Mouse (Mus musculus) stomach, embryonic 16.5 days (tissue): ENCODE measurements around the gene Nav1. TPM values are rescaled to one million over a fixed set of nuclear protein-coding genes. Genes with fewer than 3 reads are reported as not detected.

Experiments used
- ATAC-seq: fragments of 200-750 bp; cut with Nextera tagmentation; 2 replicates; pipeline ENCODE4 v1.8.0; 2017; ENCODE audit warnings: moderate number of reproducible peaks, moderate TSS enrichment; ENCODE audit not compliant: insufficient read depth, low FRiP score
- H3K27ac ChIP-seq: fragments of 300-500 bp; sonication (generic); 2 replicates; pipeline ENCODE4 v1.5.1; 2014; ENCODE audit warnings: low read length
- H3K27me3 ChIP-seq: fragments of 300-500 bp; sonication (generic); 2 replicates; pipeline ENCODE4 v1.6.1; 2014; ENCODE audit warnings: low read length, control low read depth, mixed read lengths; ENCODE audit not compliant: control insufficient read depth, insufficient read depth
- H3K36me3 ChIP-seq: fragments of 300-500 bp; sonication (generic); 2 replicates; pipeline ENCODE4 v1.6.1; 2014; ENCODE audit warnings: low read length; ENCODE audit not compliant: control insufficient read depth, insufficient read depth
- H3K4me1 ChIP-seq: fragments of 300-500 bp; sonication (generic); 2 replicates; pipeline ENCODE4 v1.6.1; 2014; ENCODE audit warnings: low read length, control low read depth, mixed read lengths; ENCODE audit not compliant: control insufficient read depth, insufficient read depth
- H3K4me2 ChIP-seq: fragments of 300-500 bp; sonication (generic); 2 replicates; pipeline ENCODE4 v1.6.1; 2014; ENCODE audit warnings: low read depth, low read length, mixed read lengths
- H3K4me3 ChIP-seq: fragments of 300-500 bp; sonication (generic); replicated peaks from 2 replicates; pipeline ENCODE4 v1.5.1; 2014; ENCODE audit warnings: mild to moderate bottlenecking, low read length
- H3K9ac ChIP-seq: fragments of 300-500 bp; sonication (generic); 2 replicates; pipeline ENCODE4 v1.6.1; 2014; ENCODE audit warnings: low read length
- H3K9me3 ChIP-seq: fragments of 300-500 bp; sonication (generic); replicated peaks from 2 replicates; pipeline ENCODE4 v1.6.1; 2016; ENCODE audit warnings: low read length, control low read depth; ENCODE audit not compliant: control insufficient read depth
- WGBS: fragments of 180-500 bp; shearing (Covaris S2); extraction: QIAGEN DNeasy Blood & Tissue Kit; methylation state at CpG from one replicate; pipeline ENCODE4 v1.1.7; 2014; 5-methylcytosine and 5-hydroxymethylcytosine counted together
- polyA plus RNA-seq: library from polyadenylated mRNA; unstranded; fragments of >200 nt; fragmentation: Nextera tagmentation; extraction: Ambion mirVana; gene quantifications from 2 replicates; pipeline ENCODE4 v1.2.1, GENCODE M21; 2015

The Nav1 gene
- polyA plus RNA-seq, 1 experiment from 2014 or later: 11.2 TPM

DNA sequence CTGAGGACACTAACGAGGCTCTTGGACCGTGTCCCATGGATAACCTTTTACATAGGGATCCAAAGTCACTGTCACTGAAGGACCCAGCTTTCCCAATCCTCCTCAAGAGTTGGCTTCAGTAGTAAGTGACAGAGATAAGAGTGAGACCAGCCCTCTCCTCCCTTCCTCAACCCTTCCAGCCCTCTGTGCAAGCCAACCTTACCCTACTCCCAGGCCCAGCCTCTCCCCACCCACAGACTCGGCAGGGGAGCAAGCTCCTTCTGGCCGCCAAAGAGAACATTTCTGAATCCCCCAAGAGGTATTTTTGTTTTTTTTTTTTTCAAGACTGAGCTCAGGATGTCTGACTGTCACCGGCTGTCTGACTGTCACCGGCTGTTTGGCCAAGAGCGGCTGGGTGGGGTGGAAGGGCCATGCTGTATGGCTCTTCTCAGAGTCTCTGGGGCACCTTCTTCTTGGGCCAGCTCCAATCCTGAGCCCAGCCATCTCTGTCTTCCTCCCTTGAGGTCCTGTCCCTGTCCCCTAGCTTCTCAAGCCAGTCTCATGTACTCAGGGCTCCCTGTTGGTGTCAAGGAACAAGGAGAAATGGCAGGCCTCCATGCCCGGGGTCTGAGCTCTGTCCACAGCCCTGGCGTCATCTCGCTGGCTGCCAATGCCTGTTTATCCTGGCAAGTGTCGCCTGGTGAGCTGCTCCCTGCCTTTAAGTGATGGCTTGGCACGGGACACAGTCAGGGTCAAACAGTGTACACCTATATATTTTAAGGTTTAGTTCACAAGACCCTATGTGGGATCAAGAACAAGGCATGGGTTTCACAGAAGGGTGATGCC is 68.4 kb downstream of the Nav1 start:
- no peak overlapping the region for H3K4me2 ChIP-seq
- H3K4me3 ChIP-seq: no peak overlapping the region
- no peak overlapping the region for H3K9ac ChIP-seq
- H3K9me3 ChIP-seq: no peaks in the 10 kb centered on the region
- no peak overlapping the region for H3K27ac ChIP-seq
- no peaks in the 10 kb centered on the region for H3K36me3 ChIP-seq
- no peaks in the 10 kb centered on the region for H3K27me3 ChIP-seq
- 71% methylated on average over 12 of the region's 12 CpGs for WGBS
- peaks cover 28% of the 10 kb centered on the region for H3K4me1 ChIP-seq
- no peak for ATAC-seq

DNA sequence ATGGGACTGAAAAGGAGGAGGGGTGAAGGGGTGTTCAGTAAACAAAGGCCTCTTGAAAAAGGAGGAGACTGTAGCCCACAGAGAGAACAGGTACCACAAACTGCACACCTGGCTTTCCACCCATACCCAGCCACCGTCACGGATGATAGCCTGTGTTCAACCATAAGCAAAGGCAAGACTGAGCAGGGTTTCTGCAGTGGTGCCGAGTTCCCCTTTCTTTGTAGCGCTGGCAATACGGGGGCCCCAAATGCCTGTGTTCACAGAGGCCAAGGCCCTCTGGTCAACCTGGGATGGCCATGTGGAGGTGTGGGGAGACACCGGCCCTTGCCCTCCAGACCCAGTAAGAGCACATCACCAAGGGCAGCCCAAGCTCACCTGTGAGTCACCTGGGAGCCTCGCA is 70.3 kb downstream of the Nav1 start:
- H3K4me2 ChIP-seq: no peak overlapping the region
- H3K9ac ChIP-seq: no peak overlapping the region
- H3K27ac ChIP-seq: peak overlapping the region; percentile 85
- 90% methylated on average over 7 of the region's 7 CpGs for WGBS
- H3K27me3 ChIP-seq: no peaks in the 10 kb centered on the region
- ATAC-seq: no peak
- no peak overlapping the region for H3K4me3 ChIP-seq
- no peaks in the 10 kb centered on the region for H3K9me3 ChIP-seq
- H3K36me3 ChIP-seq: no peaks in the 10 kb centered on the region
- peaks cover 28% of the 10 kb centered on the region for H3K4me1 ChIP-seq

DNA sequence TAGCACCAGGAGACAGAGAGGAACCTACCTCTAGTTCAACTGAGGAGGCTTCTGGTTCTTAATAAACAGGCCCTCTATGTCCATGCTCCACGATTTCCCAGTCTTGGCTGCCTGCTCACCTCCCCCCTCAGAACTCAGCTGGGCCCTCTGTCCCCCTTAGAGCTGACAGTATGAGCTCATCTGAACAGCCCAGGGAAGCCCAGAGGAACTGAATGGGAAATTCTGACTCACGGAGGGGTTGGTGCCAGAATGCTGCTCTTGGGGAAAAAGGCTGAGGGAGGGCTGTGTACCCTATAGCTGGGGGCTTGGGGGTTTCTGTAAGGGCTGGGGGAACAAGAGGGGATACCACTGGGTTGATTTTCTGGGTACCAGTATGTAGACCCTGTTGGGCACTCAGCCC is 70.8 kb downstream of the Nav1 start:
- WGBS: 49% methylated on average over 2 of the region's 2 CpGs
- no peak overlapping the region; the same call in 1 of the 2 replicates for H3K9ac ChIP-seq
- peaks cover 32% of the 10 kb centered on the region for H3K4me1 ChIP-seq
- H3K9me3 ChIP-seq: no peaks in the 10 kb centered on the region
- H3K27me3 ChIP-seq: no peaks in the 10 kb centered on the region
- no peak overlapping the region for H3K4me2 ChIP-seq
- no peak overlapping the region for H3K4me3 ChIP-seq
- no peaks in the 10 kb centered on the region for H3K36me3 ChIP-seq
- H3K27ac ChIP-seq: peak overlapping the region; percentile 85
- peak; percentile 45; the same call in 1 of the 2 replicates for ATAC-seq

DNA sequence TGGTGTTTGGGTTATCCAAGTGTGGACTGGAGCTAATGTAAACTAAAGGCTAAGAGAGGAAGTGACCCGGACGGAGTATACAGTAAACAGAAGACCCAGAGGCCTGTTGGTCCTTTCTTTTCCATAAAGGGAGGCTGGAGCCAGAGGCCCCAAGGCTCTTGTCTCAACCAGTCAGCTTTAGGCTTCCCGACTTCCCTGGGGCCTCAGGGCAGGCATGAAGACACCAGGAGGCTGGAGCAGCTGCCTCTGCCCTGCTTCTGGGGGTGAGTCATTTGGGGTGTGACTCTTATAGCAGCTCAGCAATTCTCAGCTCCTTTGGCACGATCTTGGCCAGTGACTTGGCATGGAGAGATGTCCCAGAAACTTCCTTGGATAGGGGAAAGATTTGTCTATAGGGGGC is 71.8 kb downstream of the Nav1 start:
- H3K27ac ChIP-seq: peak overlapping the region; percentile 85
- H3K4me3 ChIP-seq: no peak overlapping the region
- ATAC-seq: peak; percentile 70
- no peaks in the 10 kb centered on the region for H3K27me3 ChIP-seq
- H3K9me3 ChIP-seq: no peaks in the 10 kb centered on the region
- 11% methylated on average over 4 of the region's 4 CpGs for WGBS
- H3K9ac ChIP-seq: peak overlapping the region; percentile 40; the same call in 1 of the 2 replicates
- no peaks in the 10 kb centered on the region for H3K36me3 ChIP-seq
- no peak overlapping the region for H3K4me2 ChIP-seq
- peaks cover 31% of the 10 kb centered on the region for H3K4me1 ChIP-seq

DNA sequence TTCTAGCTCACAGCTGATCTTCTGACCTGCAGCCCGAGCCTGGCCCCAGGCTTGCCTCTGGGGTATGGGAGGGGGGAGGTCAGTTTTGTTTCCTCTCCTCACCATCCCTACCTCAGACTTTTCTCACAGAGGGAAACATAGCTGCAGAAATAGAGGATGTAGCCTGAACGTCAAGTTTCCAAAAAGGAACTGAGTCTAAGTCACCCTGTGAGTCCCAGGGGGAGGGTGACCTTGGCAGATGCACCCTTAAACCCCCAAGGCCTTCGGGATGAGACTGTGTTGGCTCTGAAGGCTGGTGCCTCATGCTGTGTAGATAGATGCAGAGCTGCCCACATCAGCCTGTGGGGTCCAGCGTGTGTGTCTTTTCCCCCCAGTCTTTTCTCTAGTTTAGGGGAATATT is 72.3 kb downstream of the Nav1 start:
- WGBS: 43% methylated on average over 4 of the region's 4 CpGs
- no peaks in the 10 kb centered on the region for H3K9me3 ChIP-seq
- no peak overlapping the region for H3K4me2 ChIP-seq
- H3K9ac ChIP-seq: peak overlapping the region; percentile 40
- H3K4me1 ChIP-seq: peaks cover 29% of the 10 kb centered on the region
- H3K36me3 ChIP-seq: no peaks in the 10 kb centered on the region
- H3K27me3 ChIP-seq: no peaks in the 10 kb centered on the region
- no peak overlapping the region for H3K4me3 ChIP-seq
- H3K27ac ChIP-seq: peak overlapping the region; percentile 85
- ATAC-seq: no peak

DNA sequence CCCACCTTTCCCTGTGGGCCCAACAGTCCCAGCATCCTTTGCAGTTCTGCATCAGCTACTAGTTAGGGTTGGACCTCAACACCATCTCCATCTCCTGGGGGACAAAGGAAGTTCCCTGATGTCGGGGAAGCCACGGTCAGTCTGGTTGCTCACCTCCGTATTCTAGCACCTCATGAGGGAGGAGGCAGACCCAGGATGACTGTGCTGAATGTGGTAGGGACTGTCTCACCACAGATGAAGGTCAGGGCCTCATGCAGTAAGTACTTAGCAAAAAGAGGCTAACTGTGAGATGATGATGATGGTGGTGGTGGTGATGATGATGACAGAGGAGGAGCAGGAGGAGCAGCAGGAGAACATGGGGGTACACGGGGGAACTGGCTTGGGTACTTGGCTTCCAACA is 73.0 kb downstream of the Nav1 start:
- Histone ChIP-seq H3K4me1 (peaks cover 29% of the 10 kb centered on the region), H3K27me3 (no peaks in the 10 kb centered on the region), H3K4me3 (no peak overlapping the region), H3K36me3 (no peaks in the 10 kb centered on the region), H3K9ac (no peak overlapping the region), H3K4me2 (no peak overlapping the region), H3K9me3 (no peaks in the 10 kb centered on the region), H3K27ac (peak overlapping the region; percentile 85)
- no peak for ATAC-seq
- 86% methylated on average over 4 of the region's 4 CpGs for WGBS

DNA sequence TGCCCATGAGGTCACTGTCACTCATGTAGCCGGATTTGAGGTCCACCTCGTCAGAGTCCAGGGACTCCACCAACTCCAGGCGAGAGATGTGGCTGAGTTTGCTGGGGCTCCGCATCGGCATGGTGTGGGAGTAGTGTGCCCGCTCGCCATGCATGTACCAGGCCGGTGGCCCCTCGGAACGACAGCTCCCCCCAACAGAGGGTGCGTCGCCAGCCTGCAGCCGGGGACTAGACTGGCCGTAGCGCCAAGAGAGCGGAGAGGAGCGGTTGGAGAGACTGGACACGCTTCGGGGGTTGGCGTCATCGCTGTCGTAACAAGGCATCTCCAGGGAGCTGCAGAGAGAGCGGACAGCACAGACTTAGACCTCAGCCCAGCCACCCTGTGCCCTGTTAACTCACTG is 74.7 kb downstream of the Nav1 start:
- H3K27me3 ChIP-seq: no peaks in the 10 kb centered on the region
- H3K4me1 ChIP-seq: peaks cover 29% of the 10 kb centered on the region
- ATAC-seq: no peak
- H3K9me3 ChIP-seq: no peaks in the 10 kb centered on the region
- H3K4me2 ChIP-seq: no peak overlapping the region
- no peak overlapping the region for H3K9ac ChIP-seq
- 92% methylated on average over 23 of the region's 23 CpGs for WGBS
- no peak overlapping the region for H3K27ac ChIP-seq
- H3K4me3 ChIP-seq: no peak overlapping the region
- no peaks in the 10 kb centered on the region for H3K36me3 ChIP-seq

DNA sequence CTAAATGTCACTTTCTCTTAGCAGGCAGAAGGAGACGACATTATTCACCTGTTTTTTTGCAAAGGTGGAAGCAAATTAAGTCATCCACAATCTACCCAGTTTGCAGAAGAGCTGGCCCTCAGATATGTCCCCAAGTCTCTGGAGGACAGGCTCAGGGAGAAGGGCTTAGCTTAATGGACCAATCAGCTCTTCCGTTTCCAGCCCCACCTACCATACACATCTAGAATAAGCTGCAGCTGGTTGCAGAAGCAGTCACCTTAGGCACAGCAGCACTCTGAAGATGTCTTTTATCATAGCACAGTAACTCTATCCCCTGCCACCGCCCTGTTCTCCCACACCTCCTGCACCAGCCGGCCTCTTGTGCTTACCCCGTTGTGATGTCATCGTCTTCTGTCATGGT is 75.1 kb downstream of the Nav1 start:
- Histone ChIP-seq H3K4me3 (no peak overlapping the region), H3K27ac (0 out of 2 replicates have a peak overlapping the region, but pooled peaks have one; percentile 76), H3K36me3 (no peaks in the 10 kb centered on the region), H3K9ac (no peak overlapping the region), H3K9me3 (no peaks in the 10 kb centered on the region), H3K4me1 (peaks cover 29% of the 10 kb centered on the region), H3K27me3 (no peaks in the 10 kb centered on the region), H3K4me2 (no peak overlapping the region)
- WGBS: 74% methylated on average over 6 of the region's 6 CpGs
- ATAC-seq: no peak

DNA sequence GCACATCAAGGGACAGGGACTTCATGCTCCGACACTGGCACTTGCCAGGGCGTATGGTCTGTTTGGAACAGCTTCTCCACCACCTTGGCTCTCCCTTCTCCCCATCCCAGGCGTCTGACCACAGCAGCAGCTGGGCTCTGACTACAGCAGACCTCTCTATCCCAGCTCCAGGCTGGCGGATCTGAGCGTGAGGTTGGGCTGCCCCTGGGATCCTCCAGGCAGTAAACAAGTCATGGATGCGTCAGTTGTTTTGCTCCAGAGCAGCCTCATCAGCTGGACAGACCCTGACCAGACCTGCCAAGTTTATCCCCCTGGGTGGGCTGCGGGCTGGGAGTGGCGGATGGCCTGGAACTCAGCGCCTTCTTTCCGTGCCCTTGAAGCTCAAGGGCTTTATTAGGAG is 76.0 kb downstream of the Nav1 start:
- H3K9ac ChIP-seq: peak overlapping the region; percentile 9; the same call in 1 of the 2 replicates
- H3K36me3 ChIP-seq: no peaks in the 10 kb centered on the region
- peak overlapping the region; percentile 76 for H3K27ac ChIP-seq
- WGBS: 56% methylated on average over 10 of the region's 10 CpGs
- H3K9me3 ChIP-seq: no peaks in the 10 kb centered on the region
- H3K4me2 ChIP-seq: no peak overlapping the region
- no peak overlapping the region for H3K4me3 ChIP-seq
- no peaks in the 10 kb centered on the region for H3K27me3 ChIP-seq
- peak; percentile 56; the same call in 1 of the 2 replicates for ATAC-seq
- H3K4me1 ChIP-seq: peaks cover 21% of the 10 kb centered on the region
